Mouse (Mus musculus) CH12.LX (cell line): ENCODE data around the gene Pcp4l1. TPM values are rescaled to one million over a fixed set of nuclear protein-coding genes. Genes with fewer than 3 reads are reported as not detected.

Experiments used
- DNase-seq: peaks from one replicate; pipeline ENCODE4 v3.0.0-alpha.2; 2013; ENCODE audit errors: extremely low read depth
- H3K27ac ChIP-seq: 2 replicates; pipeline ENCODE4 v1.5.1; 2012; ENCODE audit warnings: low read depth, mild to moderate bottlenecking, control low read depth, moderate library complexity; ENCODE audit not compliant: insufficient read depth
- H3K27me3 ChIP-seq: replicated peaks from 2 replicates; pipeline ENCODE3; 2012; ENCODE audit warnings: inconsistent platforms
- H3K36me3 ChIP-seq, 2 experiments: replicated peaks in 1 of 2; 2 replicates each; pipeline versions ENCODE3 to v1.6.1; 2012; ENCODE audit warnings: inconsistent platforms in 1 of 2, low read length in 1 of 2, mild to moderate bottlenecking in 1 of 2, mixed read lengths in 1 of 2, moderate library complexity in 1 of 2; ENCODE audit not compliant: control insufficient read depth in 1 of 2, insufficient read depth in 1 of 2
- H3K4me1 ChIP-seq, 2 experiments: 2 replicates each; pipeline ENCODE4 v1.6.1; 2012; ENCODE audit warnings: inconsistent platforms in 1 of 2, moderate library complexity in 1 of 2; ENCODE audit not compliant: insufficient read depth in 2 of 2, control insufficient read depth in 1 of 2
- H3K4me2 ChIP-seq: 2 replicates; pipeline ENCODE4 v1.6.1; 2012; ENCODE audit warnings: low read depth, mild to moderate bottlenecking, control low read depth; ENCODE audit not compliant: poor library complexity, insufficient read depth, severe bottlenecking
- H3K4me3 ChIP-seq, 3 experiments: fragments of 150-350 bp in 1 of 3; sonication (generic) in 1 of 3; replicated peaks in 1 of 3; 2 replicates each; pipeline versions ENCODE3 to v1.5.1; 2011 to 2012; ENCODE audit warnings: low read depth in 2 of 3, low read length in 2 of 3, mild to moderate bottlenecking in 2 of 3, moderate library complexity in 2 of 3, control low read depth in 1 of 3, improper control_type of control experiment in 1 of 3, inconsistent platforms in 1 of 3, mixed read lengths in 1 of 3; ENCODE audit not compliant: poor library complexity in 1 of 3
- H3K79me2 ChIP-seq: replicated peaks from 2 replicates; pipeline ENCODE4 v1.6.1; 2012; ENCODE audit warnings: mild to moderate bottlenecking, moderate library complexity; ENCODE audit not compliant: control insufficient read depth, poor library complexity, insufficient read depth, severe bottlenecking; ENCODE audit errors: extremely low read depth
- H3K9ac ChIP-seq: 2 replicates; pipeline ENCODE4 v1.6.1; 2012; ENCODE audit warnings: low read depth, mild to moderate bottlenecking, control low read depth, moderate library complexity; ENCODE audit not compliant: insufficient read depth
- H3K9me3 ChIP-seq: replicated peaks from 2 replicates; pipeline ENCODE3; 2012; ENCODE audit warnings: low read length, inconsistent platforms, mixed read lengths
- BHLHE40 ChIP-seq: IDR thresholded peaks from 2 replicates; pipeline ENCODE4 v1.6.1; 2011; ENCODE audit warnings: mild to moderate bottlenecking, low read depth, low read length, improper control_type of control experiment
- CTCF ChIP-seq, 2 experiments: IDR thresholded peaks in 1 of 2; conservative IDR thresholded peaks in 1 of 2; 2 replicates each; pipeline ENCODE4 v1.5.1; 2011 to 2012; ENCODE audit warnings: low read depth in 2 of 2, low read length in 2 of 2, improper control_type of control experiment in 1 of 2, inconsistent platforms in 1 of 2, mild to moderate bottlenecking in 1 of 2, moderate library complexity in 1 of 2
- ELF1 ChIP-seq: IDR thresholded peaks from 2 replicates; pipeline ENCODE4 v1.6.1; 2014; ENCODE audit warnings: low read depth, mild to moderate bottlenecking, inconsistent platforms, low read length, improper control_type of control experiment
- HCFC1 ChIP-seq: IDR thresholded peaks from 2 replicates; pipeline ENCODE4 v1.6.1; 2012; ENCODE audit warnings: low read depth, mild to moderate bottlenecking, inconsistent platforms, low read length, improper control_type of control experiment
- IRF4 ChIP-seq: IDR thresholded peaks from 2 replicates; pipeline ENCODE4 v1.6.1; 2014; ENCODE audit warnings: low read depth, mild to moderate bottlenecking, inconsistent platforms, low read length, improper control_type of control experiment
- KAT2A ChIP-seq: IDR thresholded peaks from 2 replicates; pipeline ENCODE4 v1.6.1; 2012; ENCODE audit warnings: low read length, improper control_type of control experiment, inconsistent platforms; ENCODE audit not compliant: insufficient replicate concordance
- MAFK ChIP-seq: IDR thresholded peaks from 2 replicates; pipeline ENCODE4 v1.6.1; 2011; ENCODE audit warnings: low read length, improper control_type of control experiment; ENCODE audit not compliant: insufficient replicate concordance
- MAX ChIP-seq: IDR thresholded peaks from 2 replicates; pipeline ENCODE4 v1.6.1; 2011; ENCODE audit warnings: low read length, improper control_type of control experiment
- MEF2A ChIP-seq: IDR thresholded peaks from 2 replicates; pipeline ENCODE4 v1.6.1; 2014; ENCODE audit warnings: low read depth, mild to moderate bottlenecking, inconsistent platforms, low read length, improper control_type of control experiment, borderline replicate concordance
- POLR2A ChIP-seq: IDR thresholded peaks from 2 replicates; pipeline ENCODE4 v1.6.1; 2011; ENCODE audit warnings: low read depth, mild to moderate bottlenecking, improper control_type of control experiment, low read length
- POLR2AphosphoS2 ChIP-seq: IDR thresholded peaks from 2 replicates; pipeline ENCODE4 v1.6.1; 2011; ENCODE audit warnings: low read depth, low read length, improper control_type of control experiment
- RAD21 ChIP-seq: IDR thresholded peaks from 2 replicates; pipeline ENCODE4 v1.6.1; 2011; ENCODE audit warnings: low read depth, mild to moderate bottlenecking, low read length, improper control_type of control experiment, moderate library complexity
- SMC3 ChIP-seq: IDR thresholded peaks from 2 replicates; pipeline ENCODE4 v1.6.1; 2011; ENCODE audit warnings: low read depth, low read length, improper control_type of control experiment
- UBTF ChIP-seq: IDR thresholded peaks from 2 replicates; pipeline ENCODE4 v1.6.1; 2012; ENCODE audit warnings: low read depth, mild to moderate bottlenecking, inconsistent platforms, low read length, improper control_type of control experiment, moderate library complexity
- ZNF384 ChIP-seq: IDR thresholded peaks from 2 replicates; pipeline ENCODE4 v1.6.1; 2012; ENCODE audit warnings: low read depth, low read length, improper control_type of control experiment, inconsistent platforms
- dilution Hi-C: fragments of 300-500 bp; cut with MboI; formaldehyde crosslinking; loops from 2 replicates; pipeline ENCODE4 v1.14.3; 2020; ENCODE audit warnings: low sequenced_read_pairs; ENCODE audit not compliant: extremely low pct_unique_long_range_greater_than_20kb, extremely low pct_ligation_motif_present
- in situ Hi-C: fragments of 300-500 bp; cut with MboI; formaldehyde crosslinking; loops from 3 replicates; pipeline ENCODE4 v1.14.3; 2019; ENCODE audit warnings: low sequenced_read_pairs, low pct_ligation_motif_present, low pct_unique_long_range_greater_than_20kb, mixed read lengths
- polyA plus RNA-seq: library from polyadenylated mRNA; unstranded; fragments of >175 nt; gene quantifications from 2 replicates; pipeline ENCODE4 v1.2.1, GENCODE M21; 2012; ENCODE audit warnings: low read depth; ENCODE audit not compliant: insufficient read length
- total RNA-seq, 2 experiments: library from RNA; depleted of rRNA; stranded (reverse); fragments of 300-350 nt in 1 of 2; fragments of >200 nt in 1 of 2; gene quantifications; 2 replicates each; pipeline ENCODE4 v1.2.3; 2012 to 2014

Gene Pcp4l1
- total and polyA plus RNA-seq, 3 experiments = not detected

DNA sequence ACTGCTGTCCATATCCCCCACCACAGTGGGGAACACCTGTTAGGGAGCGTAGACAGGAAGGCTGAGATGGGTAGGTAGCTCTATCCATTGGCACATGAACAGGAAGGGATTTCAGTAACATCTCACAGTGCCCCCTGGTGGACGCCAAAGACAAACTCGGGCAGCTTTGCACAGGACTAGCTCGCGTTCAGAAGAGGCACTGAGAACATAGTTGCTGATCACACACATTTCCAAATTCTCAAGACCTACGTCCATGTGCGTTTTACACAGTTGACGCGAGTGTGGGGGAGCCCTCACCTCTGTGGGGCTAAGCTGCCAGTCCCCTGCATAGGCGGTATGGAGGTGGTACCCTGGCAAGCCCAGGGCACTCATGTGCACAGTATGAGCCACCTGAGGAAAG, 24.8 kb upstream of the Pcp4l1 start:
- TF ChIP-seq IRF4 (no peak), KAT2A (no peak), POLR2A (no peak), MEF2A (peak; percentile 30; the same call in 1 of the 2 replicates), SMC3 (peak; percentile 92), CTCF (conservative IDR thresholded peaks at IDR 0.05 in 1 of 2, IDR thresholded peaks at IDR 0.05 in 1 of 2; ENCODE audit: low read depth in 2 of 2, low read length in 2 of 2) (peak; percentile 76 to 88), ELF1 (peak; percentile 58; the same call in 1 of the 2 replicates), MAX (peak; percentile 63; the same call in 1 of the 2 replicates), MAFK (peak; percentile 54; the same call in 1 of the 2 replicates), RAD21 (peak; percentile 65)
- DNase-seq = peak; percentile 87
- H3K9ac ChIP-seq = peak overlapping the region; percentile 80; the same call in 1 of the 2 replicates
- dilution Hi-C loops (no loop called here), in situ Hi-C loops (loop anchor here (5.0 to 10.0 kb wide), 2 partner anchors 109 to 326 kb away; partner anchors contain the start of gene Cfap126)
- H3K4me1 ChIP-seq = peaks cover 9 to 27% of the 10 kb centered on the region in 2 experiments; a peak in 3 of 4 replicates
- peak overlapping the region in 2 of 3 experiments; percentile 67 to 69 for H3K4me3 ChIP-seq
- no peaks in the 10 kb centered on the region for H3K79me2 ChIP-seq
- no peaks in the 10 kb centered on the region for H3K27me3 ChIP-seq
- H3K9me3 ChIP-seq = no peaks in the 10 kb centered on the region
- H3K4me2 ChIP-seq = peak overlapping the region; percentile 93
- H3K27ac ChIP-seq = no peak overlapping the region
- peaks cover 20 to 34% of the 10 kb centered on the region in 2 experiments for H3K36me3 ChIP-seq

DNA sequence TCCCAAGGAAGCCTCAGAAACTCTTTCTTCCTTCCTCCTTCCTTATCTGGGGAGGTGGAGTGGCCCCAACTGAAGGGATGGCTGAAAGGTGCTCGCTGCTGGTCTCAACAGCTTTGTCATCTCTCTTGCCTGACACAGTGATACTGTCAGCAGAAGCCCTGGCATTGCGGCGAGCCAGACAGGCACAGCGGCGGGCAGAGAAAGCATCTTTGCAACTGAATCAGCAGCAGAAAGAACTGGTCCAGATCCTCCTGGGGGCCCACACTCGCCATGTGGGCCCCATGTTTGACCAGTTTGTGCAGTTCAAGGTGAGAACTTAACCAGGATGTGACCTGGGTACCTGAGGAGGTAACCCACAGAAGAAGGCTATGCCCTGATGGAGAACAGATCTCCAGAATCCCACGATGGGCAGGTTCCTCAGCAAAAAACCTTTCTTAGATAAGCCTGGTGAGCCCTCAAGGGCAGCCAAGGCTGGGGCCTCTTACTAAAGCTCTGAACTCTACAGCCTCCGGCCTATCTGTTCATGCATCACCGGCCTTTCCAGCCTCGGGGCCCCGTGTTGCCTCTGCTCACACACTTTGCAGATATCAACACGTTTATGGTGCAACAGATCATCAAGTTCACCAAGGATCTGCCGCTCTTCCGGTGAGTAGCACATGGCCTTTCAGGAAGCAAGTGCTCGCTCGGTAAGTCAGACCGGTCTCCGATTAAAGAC, 20.3 kb upstream of the Pcp4l1 start:
- Histone ChIP-seq H3K4me1 (peaks cover 8 to 20% of the 10 kb centered on the region in 2 experiments; a peak in 3 of 4 replicates), H3K79me2 (no peaks in the 10 kb centered on the region)
- dilution Hi-C loops = no loop called here

More for the DNA sequence above, 20.3 kb upstream of the Pcp4l1 start:
- Histone ChIP-seq H3K27ac (no peak overlapping the region), H3K4me2 (no peak overlapping the region), H3K4me3 (no peak overlapping the region), H3K9ac (no peak overlapping the region)
- no peak for TF ChIP-seq ZNF384
- no peak for TF ChIP-seq POLR2AphosphoS2
- TF ChIP-seq UBTF = no peak
- no peak for TF ChIP-seq HCFC1
- no peak for TF ChIP-seq SMC3
- TF ChIP-seq MAFK = no peak
- no peak for TF ChIP-seq BHLHE40
- no peak for TF ChIP-seq RAD21
- TF ChIP-seq, all 38 proteins: peak for 0
- DNase-seq = no peak
- peaks cover 20 to 34% of the 10 kb centered on the region in 2 experiments for H3K36me3 ChIP-seq
- no peaks in the 10 kb centered on the region for H3K9me3 ChIP-seq
- H3K27me3 ChIP-seq = peaks cover 8% of the 10 kb centered on the region
- in situ Hi-C loops = loop anchor here (5.0 kb wide), 1 partner anchor 36 kb away; the partner anchor contains the start of genes Adamts4 and Ndufs2
